Mouse (Mus musculus) spleen, adult 2 months (tissue): ENCODE measurements around the gene Fam98c.
"Not testable (repeated sequence)": the region's sequence is repeated elsewhere in the genome, so short reads cannot be mapped to it uniquely, and the experiment has no call there.

Experiments used
- CTCF ChIP-seq: fragments of 200-500 bp; IDR thresholded peaks from 2 replicates; pipeline ENCODE4 v1.5.1; 2011; ENCODE audit warnings: mild to moderate bottlenecking, inconsistent platforms; ENCODE audit not compliant: insufficient read depth, insufficient read length, insufficient replicate concordance; ENCODE audit errors: extremely low read depth
- POLR2A ChIP-seq: fragments of 200-500 bp; IDR thresholded peaks from 2 replicates; pipeline ENCODE4 v1.6.1; 2011; ENCODE audit warnings: low read depth, low read length, inconsistent platforms

- not testable (repeated sequence) for TF ChIP-seq CTCF, POLR2A
These were observed 16.8 kb downstream of the Fam98c start for GRCm38 (mm10) chr7:29139237-29139636.
